Mouse (Mus musculus) bone marrow macrophage, adult 2 months (primary cell): ENCODE results near the gene Cox6b1. TPM values are rescaled to one million over a fixed set of nuclear protein-coding genes. Genes with fewer than 3 reads are reported as not detected.

Experiments
- H3K27ac ChIP-seq: 2 replicates; pipeline ENCODE4 v1.5.1; 2012; ENCODE audit warnings: low read depth, low read length; ENCODE audit not compliant: insufficient read depth
- H3K4me1 ChIP-seq: 2 replicates; pipeline ENCODE4 v1.6.1; 2012; ENCODE audit warnings: low read length; ENCODE audit not compliant: control insufficient read depth, insufficient read depth
- H3K4me3 ChIP-seq: 2 replicates; pipeline ENCODE4 v1.5.1; 2012; ENCODE audit warnings: mild to moderate bottlenecking, low read length, moderate library complexity; ENCODE audit not compliant: insufficient read depth
- CTCF ChIP-seq: IDR thresholded peaks from 2 replicates; pipeline ENCODE4 v1.5.1; 2012; ENCODE audit warnings: low read depth, mild to moderate bottlenecking, low read length, moderate library complexity
- POLR2A ChIP-seq: IDR thresholded peaks from 2 replicates; pipeline ENCODE4 v1.6.1; 2012; ENCODE audit warnings: mild to moderate bottlenecking, low read depth, low read length, borderline replicate concordance
- polyA plus RNA-seq: library from polyadenylated mRNA; stranded (reverse); fragments of >200 nt; gene quantifications from 2 replicates; pipeline ENCODE4 v1.2.4, GENCODE M21; 2012; ENCODE audit not compliant: missing spikeins, insufficient read depth, insufficient read length

Gene Cox6b1
- 553 and 612 TPM in 2 replicates for polyA plus RNA-seq

DNA sequence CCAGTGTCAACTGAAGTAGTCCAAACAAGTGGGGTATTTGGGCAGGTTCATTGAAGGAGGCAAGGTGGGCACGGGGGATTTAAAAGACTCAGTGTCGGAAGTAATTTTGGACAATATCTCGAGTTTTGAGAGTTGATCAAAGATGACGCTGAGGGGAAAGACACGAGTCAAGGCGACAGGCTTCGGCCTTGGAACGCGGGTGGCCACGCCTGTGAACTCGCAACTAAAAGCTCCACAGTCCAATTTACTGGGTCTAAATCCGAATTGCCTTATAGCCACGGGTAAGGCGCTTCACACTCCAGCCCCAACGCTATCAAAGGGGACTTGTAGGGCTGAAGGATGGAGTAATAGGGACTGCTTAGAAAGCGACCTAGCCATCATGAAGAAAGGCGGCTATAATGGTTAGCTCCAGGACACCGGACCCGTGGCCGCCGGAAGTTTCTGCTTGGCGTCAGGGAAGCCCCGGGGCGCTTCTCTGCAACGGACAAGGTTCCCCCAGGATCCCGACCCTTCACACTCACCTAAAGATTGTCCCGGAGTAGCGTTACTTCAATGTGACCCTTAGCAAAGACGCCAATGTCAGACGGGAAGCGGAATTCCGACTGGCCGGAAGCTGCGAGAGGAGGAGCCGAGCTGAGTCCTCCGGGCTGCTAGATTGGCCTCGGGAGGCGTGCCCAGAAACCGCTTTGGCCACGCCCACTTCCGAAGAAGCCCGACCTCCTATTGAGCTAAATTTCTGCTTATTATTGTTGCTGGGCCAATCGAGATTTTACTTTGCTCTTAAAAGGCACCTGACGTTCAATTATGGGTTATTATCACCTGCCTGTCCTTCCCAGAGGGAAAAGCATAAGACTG is at the start of gene Cox6b1:
Cox6b1 (minus strand) TSS at position 622 of the 855 bp plus-strand sequence.
- TF ChIP-seq CTCF (no peak), POLR2A (no peak)
- Histone ChIP-seq H3K4me1 (peaks cover 2% of the 10 kb centered on the region; the same call in 1 of the 2 replicates), H3K27ac (peak within 1 kb of the TSS; percentile 46), H3K4me3 (peak within 1 kb of the TSS; percentile 72)

DNA sequence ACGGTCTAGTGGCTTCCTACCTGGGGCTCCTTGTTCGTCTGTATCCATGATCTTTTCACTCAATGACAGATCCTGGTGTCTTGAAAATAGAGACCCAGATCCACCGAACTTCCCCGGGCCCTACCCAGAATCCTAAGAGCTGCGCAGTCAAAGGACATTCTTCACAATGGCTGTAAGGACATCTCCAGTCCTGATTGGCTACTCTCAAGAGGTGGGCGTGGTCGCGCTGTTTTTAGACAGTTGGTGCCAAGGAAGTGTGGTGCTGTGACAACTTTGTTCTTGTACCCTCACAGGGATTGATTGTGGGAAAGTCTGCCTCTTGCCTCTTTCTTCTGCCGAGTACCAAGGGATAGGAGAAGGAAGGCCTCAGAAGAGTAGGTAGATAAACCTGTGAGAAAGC is 45.5 kb upstream of the Cox6b1 start, which contains the start of gene Pmis2:
Pmis2 (minus strand) TSS at position 126 of the 400 bp plus-strand sequence.
- H3K4me3 ChIP-seq, result no peak within 1 kb of the TSS
- no peak for TF ChIP-seq POLR2A
- TF ChIP-seq CTCF, result no peak
- H3K4me1 ChIP-seq, result peaks cover 4% of the 10 kb centered on the region
- no peak within 1 kb of the TSS for H3K27ac ChIP-seq

DNA sequence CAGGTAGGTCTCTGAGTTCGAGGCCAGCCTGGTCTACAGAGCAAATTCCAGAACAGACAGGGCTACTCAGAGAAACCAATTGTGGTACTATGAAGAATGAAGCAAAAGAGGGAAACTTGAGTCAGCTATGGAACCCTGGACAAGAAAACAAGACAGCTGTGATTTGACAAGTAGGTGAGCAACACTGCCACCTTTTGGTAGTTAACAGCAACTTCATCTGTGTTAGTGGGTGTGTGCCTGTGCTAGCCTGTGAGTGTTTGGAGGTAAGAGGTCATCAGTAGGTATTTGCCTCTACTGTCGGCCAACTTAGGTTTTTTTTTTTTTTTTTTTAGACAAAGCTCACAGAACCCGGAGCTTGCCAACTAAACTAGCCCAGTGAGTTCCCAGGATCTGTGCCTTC is 43.3 kb upstream of the Cox6b1 start:
- H3K4me1 ChIP-seq, result 0 out of 2 replicates have a peak, but pooled peaks cover 3% of the 10 kb centered on the region
- TF ChIP-seq POLR2A (no peak), CTCF (no peak)
- H3K27ac ChIP-seq, result no peak overlapping the region

DNA sequence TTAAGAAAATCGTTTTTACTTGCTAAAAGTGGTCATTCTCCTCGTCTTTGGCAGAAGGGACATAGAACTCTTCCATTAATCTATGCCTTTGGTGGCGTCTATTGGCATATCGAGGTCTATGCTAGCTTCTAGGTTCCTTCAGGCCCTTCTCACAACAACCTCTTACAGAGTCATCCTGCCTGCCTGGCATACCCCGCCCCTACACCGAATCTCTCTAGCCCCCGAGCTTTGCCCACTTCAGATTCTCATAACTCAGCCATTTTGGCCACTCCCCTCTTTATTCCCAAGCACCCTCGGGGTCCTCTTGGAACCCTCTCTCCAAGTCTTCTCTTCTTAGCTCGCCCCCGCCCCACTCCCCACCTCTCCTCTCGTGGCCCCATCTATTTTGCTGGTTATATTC is 39.4 kb upstream of the Cox6b1 start:
- TF ChIP-seq CTCF (no peak), POLR2A (no peak)
- H3K27ac ChIP-seq, result no peak overlapping the region
- peak overlapping the region; percentile 77 for H3K4me3 ChIP-seq
- 0 out of 2 replicates have a peak, but pooled peaks cover 3% of the 10 kb centered on the region for H3K4me1 ChIP-seq

More for the DNA sequence above, 43.3 kb upstream of the Cox6b1 start:
- no peak overlapping the region for H3K4me3 ChIP-seq

DNA sequence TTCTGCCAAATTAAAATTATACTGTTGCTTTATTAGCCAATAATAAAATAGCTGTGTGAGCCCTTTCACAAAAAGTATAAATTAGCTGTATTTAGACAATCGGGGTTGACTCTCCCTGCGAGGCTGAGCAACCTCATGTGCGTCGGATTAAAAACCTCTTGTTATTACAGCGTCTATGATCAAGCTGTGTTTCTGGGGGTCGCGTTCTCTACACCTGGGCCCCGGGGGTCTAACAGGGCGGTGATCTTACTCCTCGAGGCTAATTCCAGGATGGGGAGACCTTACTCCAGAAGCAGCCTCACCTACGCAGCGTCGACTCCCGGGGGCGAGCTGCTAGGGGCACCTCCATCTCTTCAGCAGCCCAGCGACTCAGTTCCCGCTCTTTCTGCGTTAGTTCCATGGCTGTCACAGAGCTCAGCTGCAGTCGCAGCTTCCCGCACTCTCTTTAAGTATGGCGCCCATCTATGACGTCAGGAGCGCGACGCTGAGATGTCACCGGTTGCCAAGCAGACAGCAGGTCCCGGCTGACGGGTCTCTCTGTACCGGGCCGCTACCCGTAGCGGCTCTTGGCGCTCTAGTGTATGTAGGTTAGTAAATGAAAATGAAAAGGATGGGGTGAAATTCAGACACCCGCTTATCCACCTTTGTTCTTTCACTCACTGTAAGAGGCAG is 38.7 kb upstream of the Cox6b1 start, which contains the start of gene Haus5:
Haus5 (minus strand) TSS at position 466 of the 672 bp plus-strand sequence.
- TF ChIP-seq CTCF (no peak), POLR2A (no peak)
- Histone ChIP-seq H3K4me1 (0 out of 2 replicates have a peak, but pooled peaks cover 3% of the 10 kb centered on the region), H3K27ac (no peak within 1 kb of the TSS), H3K4me3 (peak within 1 kb of the TSS; percentile 77)

DNA sequence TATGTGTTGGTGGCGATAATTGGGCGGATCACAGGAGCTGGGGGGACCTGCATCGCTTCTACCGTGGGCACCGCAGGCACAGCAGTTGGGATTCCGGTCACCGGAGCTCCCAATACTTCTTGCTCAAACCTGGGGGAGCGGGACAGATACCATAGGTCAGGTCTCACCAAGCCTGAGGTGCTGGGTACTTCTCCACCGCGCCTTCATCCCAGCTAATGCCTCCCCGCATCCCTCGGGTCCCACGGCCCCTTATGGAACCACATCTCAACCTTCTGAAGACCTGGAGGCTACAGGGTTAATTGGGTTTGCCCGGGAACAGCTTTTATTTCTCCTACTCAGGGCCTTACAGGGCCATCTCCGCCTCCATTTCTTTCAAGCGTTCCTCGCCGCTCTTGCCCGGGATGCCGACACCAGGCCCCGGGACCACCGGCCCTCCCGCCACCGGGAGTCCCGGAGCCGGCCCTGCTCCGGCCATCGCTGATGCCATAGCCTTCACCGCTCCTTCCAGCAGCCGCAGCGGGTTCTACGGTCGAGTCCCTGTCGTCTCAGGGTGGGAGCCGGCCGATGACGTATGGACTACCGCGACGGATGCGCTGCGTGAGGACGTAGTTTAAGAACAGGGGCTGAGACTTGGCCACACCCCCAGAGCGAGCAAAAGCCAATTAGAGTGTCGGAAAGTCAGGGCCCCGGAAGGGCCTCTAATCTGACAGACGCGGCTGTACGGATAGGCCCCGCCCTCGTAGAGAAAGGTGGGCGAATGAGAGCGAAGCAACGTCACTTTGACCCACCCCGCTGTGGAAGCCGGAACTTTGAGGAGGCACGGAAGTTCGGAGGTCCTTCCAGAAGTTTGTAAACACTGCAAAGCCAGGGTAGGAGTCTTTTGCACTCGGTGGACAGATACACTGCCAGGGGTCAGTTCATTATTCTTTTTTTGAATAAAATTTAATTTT is 23.9 kb upstream of the Cox6b1 start, which contains the start of gene Rbm42:
Rbm42 (minus strand) TSS at position 727 of the 950 bp plus-strand sequence.
- TF ChIP-seq POLR2A (no peak), CTCF (no peak)
- Histone ChIP-seq H3K4me1 (no peaks in the 10 kb centered on the region), H3K27ac (no peak within 1 kb of the TSS), H3K4me3 (peak within 1 kb of the TSS; percentile 97)

DNA sequence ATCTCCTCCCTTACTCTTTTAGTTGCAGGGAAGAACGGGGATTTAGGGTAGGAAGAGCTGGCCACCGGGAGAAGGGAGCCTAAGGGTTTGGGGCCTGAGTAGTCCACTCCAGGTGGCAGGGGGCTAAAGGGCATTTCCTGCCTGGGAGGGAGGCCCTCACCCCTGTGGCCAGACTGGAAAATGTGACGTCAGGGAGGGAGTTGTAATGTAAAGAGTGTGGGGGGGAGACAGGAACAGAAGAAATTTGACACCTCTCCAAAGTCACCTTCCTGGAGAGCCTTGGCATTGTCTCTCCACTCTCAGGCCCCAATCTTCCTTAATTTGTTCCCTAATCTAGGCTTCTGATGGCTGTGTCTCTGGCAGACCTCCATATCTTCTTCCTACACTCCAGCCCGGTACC is 13.1 kb upstream of the Cox6b1 start:
- Histone ChIP-seq H3K27ac (no peak overlapping the region), H3K4me3 (no peak overlapping the region), H3K4me1 (peaks cover 14% of the 10 kb centered on the region; the same call in 1 of the 2 replicates)
- TF ChIP-seq CTCF (no peak), POLR2A (no peak)

DNA sequence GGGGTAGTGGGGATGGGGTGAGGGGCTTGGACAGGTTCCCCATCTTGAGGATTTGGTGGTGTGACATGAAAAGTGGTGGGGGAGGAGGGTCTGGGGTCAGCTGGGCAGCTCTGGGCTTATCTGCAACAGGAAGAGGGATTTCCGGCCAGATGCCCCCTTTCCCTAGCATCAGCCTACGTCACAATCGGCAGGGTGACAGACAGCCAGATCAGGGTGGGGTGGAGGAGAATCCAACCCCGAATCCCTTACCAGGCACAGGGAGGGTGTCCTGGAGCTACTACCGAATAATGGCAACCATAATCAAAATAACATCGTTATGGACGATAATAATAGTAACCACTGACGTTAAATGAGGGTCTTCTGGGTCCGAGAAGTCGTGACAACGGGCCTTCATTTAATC is 10.4 kb upstream of the Cox6b1 start:
- peaks cover 14% of the 10 kb centered on the region; the same call in 1 of the 2 replicates for H3K4me1 ChIP-seq
- no peak overlapping the region for H3K4me3 ChIP-seq
- no peak for TF ChIP-seq CTCF
- no peak for TF ChIP-seq POLR2A
- H3K27ac ChIP-seq, result no peak overlapping the region

DNA sequence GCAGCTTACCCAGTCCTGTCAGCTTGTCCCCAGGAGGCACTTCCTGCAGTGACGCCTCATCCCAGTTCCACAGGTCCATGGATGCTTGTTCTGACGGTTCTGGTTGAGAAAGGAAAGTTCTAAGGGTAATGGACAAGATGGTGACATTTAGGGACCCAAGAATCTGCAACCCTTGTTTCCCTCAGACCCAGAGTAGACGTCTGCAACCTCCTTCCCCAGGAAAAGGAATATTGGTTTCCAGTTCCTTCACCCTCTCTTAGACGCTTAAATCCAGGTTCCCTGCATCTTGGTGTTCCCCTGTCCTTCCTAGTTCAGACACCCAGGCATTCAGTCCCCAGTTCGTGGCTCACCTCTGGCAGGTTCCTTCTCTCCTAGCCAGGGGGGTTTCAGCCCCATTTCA is 9.8 kb upstream of the Cox6b1 start, which contains the start of gene Etv2:
Etv2 (minus strand) TSS at position 101 of the 400 bp plus-strand sequence.
- Histone ChIP-seq H3K4me3 (peak within 1 kb of the TSS; percentile 11; the same call in 1 of the 2 replicates), H3K4me1 (peaks cover 14% of the 10 kb centered on the region; the same call in 1 of the 2 replicates), H3K27ac (no peak within 1 kb of the TSS)
- no peak for TF ChIP-seq CTCF
- TF ChIP-seq POLR2A, result no peak
